Comparison of ENCODE assay signal across 8 mouse cellular contexts in genomic region chr12:111434745-111435327, GRCm38 (mm10). TPM values are rescaled to one million over a fixed set of nuclear protein-coding genes. Genes with fewer than 3 reads are reported as not detected.
A peak's percentile ranks its signal among the peaks of the same experiment; 100 is the strongest.
DNase-seq lines count a peak whose midpoint lies in the region; ATAC-seq and TF ChIP-seq lines count a peak whose summit lies in the region.

No protein-coding gene starts in this region.

- no peak overlapping the region for H3K4me3 ChIP-seq in lung, embryonic 15.5 days
- H3K4me3 ChIP-seq in embryonic fibroblast, embryonic 13.5 days (ENCODE audit: insufficient read depth, low read length): no peak overlapping the region
- no peak overlapping the region for H3K4me3 ChIP-seq in midbrain, embryonic 13.5 days (replicated peaks)

- TF ChIP-seq POLR2A in embryonic fibroblast, embryonic 13.5 days (IDR thresholded peaks at IDR 0.05; ENCODE audit: low read depth, low read length): no peak; the same call in 1 of the 2 replicates

- peak overlapping the region; percentile 72 for H3K27ac ChIP-seq in lung, embryonic 15.5 days
- 0 out of 2 replicates have a peak overlapping the region, but pooled peaks have one; percentile 0 for H3K27ac ChIP-seq in embryonic fibroblast, embryonic 13.5 days (ENCODE audit: insufficient read depth, low read length)
- H3K27ac ChIP-seq in midbrain, embryonic 13.5 days: no peak overlapping the region

- no peaks in the 10 kb centered on the region for H3K9me3 ChIP-seq in lung, embryonic 15.5 days
- H3K9me3 ChIP-seq in midbrain, embryonic 13.5 days: no peaks in the 10 kb centered on the region

- peaks cover 36% of the 10 kb centered on the region for H3K4me1 ChIP-seq in lung, embryonic 15.5 days
- peaks cover 13% of the 10 kb centered on the region for H3K4me1 ChIP-seq in embryonic fibroblast, embryonic 13.5 days (ENCODE audit: control insufficient read depth, insufficient read depth, low read length)
- peaks cover 17% of the 10 kb centered on the region for H3K4me1 ChIP-seq in midbrain, embryonic 13.5 days (replicated peaks)

- peaks cover 22% of the 10 kb centered on the region for H3K27me3 ChIP-seq in lung, embryonic 15.5 days
- peaks cover 50% of the 10 kb centered on the region for H3K27me3 ChIP-seq in midbrain, embryonic 13.5 days

- H3K9ac ChIP-seq in lung, embryonic 15.5 days: no peak overlapping the region
- no peak overlapping the region for H3K9ac ChIP-seq in midbrain, embryonic 13.5 days (replicated peaks)

- WGBS in lung, embryonic 15.5 days: 27% methylated on average over 8 of the region's 8 CpGs
- WGBS in midbrain, embryonic 13.5 days: 50% methylated on average over 8 of the region's 8 CpGs

- DNase-seq in lung, postnatal 36 days: no peak
- peak; percentile 68 for DNase-seq in kidney, adult 9 months
- DNase-seq in thymus, postnatal 14 days: no peak
- no peak for DNase-seq in cerebellum, postnatal 25 days

- peak overlapping the region; percentile 26; the same call in 1 of the 2 replicates for H3K4me2 ChIP-seq in lung, embryonic 15.5 days
- no peak overlapping the region for H3K4me2 ChIP-seq in midbrain, embryonic 13.5 days (replicated peaks)

- no peak for TF ChIP-seq CTCF in embryonic fibroblast, embryonic 13.5 days (IDR thresholded peaks at IDR 0.05; ENCODE audit: borderline replicate concordance, insufficient read depth, low read length)

- H3K36me3 ChIP-seq in lung, embryonic 15.5 days: no peaks in the 10 kb centered on the region
- H3K36me3 ChIP-seq in midbrain, embryonic 13.5 days: no peaks in the 10 kb centered on the region

- ATAC-seq in lung, embryonic 15.5 days (ENCODE audit: borderline replicate concordance, extremely low read depth, low FRiP score, low TSS enrichment): peak; percentile 43; the same call in 1 of the 2 replicates
- ATAC-seq in midbrain, embryonic 13.5 days: 0 out of 2 replicates have a peak, but pooled peaks have one; percentile 38
- no peak for ATAC-seq in CD4-positive, CD25-positive, alpha-beta regulatory T cell, adult 4 months

RNA-seq across cellular contexts. Expression of gene Tnfaip2, which starts 7.4 kb away (rescaled TPM):
- 4.3 and 4.5 TPM in 2 replicates for polyA plus RNA-seq in lung, embryonic 15.5 days (2015; fragmentation: Nextera tagmentation; extraction: Ambion mirVana)
- polyA plus RNA-seq in embryonic fibroblast, embryonic 13.5 days (2011; ENCODE audit: insufficient read length, low read depth, missing spikeins): 46.5 and 58.6 TPM in 2 replicates
- 0.28 and 1.3 TPM in 2 replicates for polyA plus RNA-seq in midbrain, embryonic 13.5 days (2015; fragmentation: Nextera tagmentation; extraction: Ambion mirVana)
- not detected for polyA plus RNA-seq in CD4-positive, CD25-positive, alpha-beta regulatory T cell, adult 4 months (2017; shearing (Covaris generic))

RNA-seq across cellular contexts. Expression of gene Exoc3l4, which starts 18.0 kb away (rescaled TPM):
- polyA plus RNA-seq in lung, embryonic 15.5 days (2015; fragmentation: Nextera tagmentation; extraction: Ambion mirVana): 11.7 and 13.5 TPM in 2 replicates
- 6.2 and 6.4 TPM in 2 replicates for polyA plus RNA-seq in embryonic fibroblast, embryonic 13.5 days (2011; ENCODE audit: insufficient read length, low read depth, missing spikeins)
- polyA plus RNA-seq in midbrain, embryonic 13.5 days (2015; fragmentation: Nextera tagmentation; extraction: Ambion mirVana): 2.0 and 2.4 TPM in 2 replicates
- not detected for polyA plus RNA-seq in CD4-positive, CD25-positive, alpha-beta regulatory T cell, adult 4 months (2017; shearing (Covaris generic))

RNA-seq across cellular contexts. Expression of gene Lbhd2, which starts 28.2 kb away (rescaled TPM):
- polyA plus RNA-seq in lung, embryonic 15.5 days (2015; fragmentation: Nextera tagmentation; extraction: Ambion mirVana): 0.50 and 0.93 TPM in 2 replicates
- not detected in 2 replicates for polyA plus RNA-seq in embryonic fibroblast, embryonic 13.5 days (2011; ENCODE audit: insufficient read length, low read depth, missing spikeins)
- 0.32 TPM in 1 of 2 replicates, not detected in the other for polyA plus RNA-seq in midbrain, embryonic 13.5 days (2015; fragmentation: Nextera tagmentation; extraction: Ambion mirVana)
- polyA plus RNA-seq in CD4-positive, CD25-positive, alpha-beta regulatory T cell, adult 4 months (2017; shearing (Covaris generic)): not detected

RNA-seq across cellular contexts. Expression of gene Gm266, which starts 50.8 kb away (rescaled TPM):
- polyA plus RNA-seq in lung, embryonic 15.5 days (2015; fragmentation: Nextera tagmentation; extraction: Ambion mirVana): 7.0 and 7.1 TPM in 2 replicates
- 0.72 TPM in 1 of 2 replicates, not detected in the other for polyA plus RNA-seq in embryonic fibroblast, embryonic 13.5 days (2011; ENCODE audit: insufficient read length, low read depth, missing spikeins)
- 0.81 and 0.98 TPM in 2 replicates for polyA plus RNA-seq in midbrain, embryonic 13.5 days (2015; fragmentation: Nextera tagmentation; extraction: Ambion mirVana)
- polyA plus RNA-seq in CD4-positive, CD25-positive, alpha-beta regulatory T cell, adult 4 months (2017; shearing (Covaris generic)): not detected

RNA-seq across cellular contexts. Expression of gene Cdc42bpb, which starts 57.3 kb away (rescaled TPM):
- 31.8 and 32.2 TPM in 2 replicates for polyA plus RNA-seq in lung, embryonic 15.5 days (2015; fragmentation: Nextera tagmentation; extraction: Ambion mirVana)
- 60.0 and 71.1 TPM in 2 replicates for polyA plus RNA-seq in embryonic fibroblast, embryonic 13.5 days (2011; ENCODE audit: insufficient read length, low read depth, missing spikeins)
- 37.7 and 39.8 TPM in 2 replicates for polyA plus RNA-seq in midbrain, embryonic 13.5 days (2015; fragmentation: Nextera tagmentation; extraction: Ambion mirVana)
- under 1 TPM; 0.32 to 0.43 TPM for polyA plus RNA-seq in CD4-positive, CD25-positive, alpha-beta regulatory T cell, adult 4 months (2017; shearing (Covaris generic))
